Comparison of ENCODE assay signal across 18 mouse cellular contexts in genomic region chr11:78515549-78516325, GRCm38 (mm10). TPM values are rescaled to one million over a fixed set of nuclear protein-coding genes. Genes with fewer than 3 reads are reported as not detected.
DNase-seq lines count a peak whose midpoint lies in the region; ATAC-seq and TF ChIP-seq lines count a peak whose summit lies in the region.
"Had no signal": no experiment of that assay in that cellular context is flagged by ENCODE, and none has a peak within 500 bp of the region (broad histone marks: within the 10 kb centered on the region; RNA-seq: fewer than 3 reads in every experiment).

No protein-coding gene starts in this region.

- no peak overlapping the region for H3K9ac ChIP-seq in liver, embryonic 12.5 days
- no peak overlapping the region for H3K9ac ChIP-seq in liver, postnatal 0 days (replicated peaks)
- no peak overlapping the region for H3K9ac ChIP-seq in neural tube, embryonic 15.5 days (replicated peaks)
- H3K9ac ChIP-seq: forebrain, embryonic 12.5 days; limb, embryonic 15.5 days had no signal

- no peak for TF ChIP-seq EP300 in liver, postnatal 0 days (IDR thresholded peaks at IDR 0.05; ENCODE audit: low read depth)

- H3K36me3 ChIP-seq in liver, embryonic 12.5 days = peaks cover 67% of the 10 kb centered on the region
- H3K36me3 ChIP-seq in liver, postnatal 0 days (replicated peaks; ENCODE audit: insufficient read depth, low read length) = peaks cover 42% of the 10 kb centered on the region
- H3K36me3 ChIP-seq in neural tube, embryonic 15.5 days = peaks cover 63% of the 10 kb centered on the region

- DNase-seq in embryo, embryonic 10.5 days (ENCODE audit: low spot score) = peak; percentile 30
- no peak for DNase-seq in embryo, embryonic 11 days
- DNase-seq in liver (peak; percentile 39), ES-CJ7 (ENCODE audit: low read depth, low spot score) (peak; percentile 59)
- DNase-seq in liver, postnatal 0 days = no peak
- no peak for DNase-seq in urinary bladder, adult 2 months (ENCODE audit: low spot score)
- DNase-seq: cerebellum, adult 18-20 months; gastrocnemius, postnatal 10 days; kidney, adult 11 months; right cerebral cortex, adult 18-20 months had no signal

- H3K9me3 ChIP-seq in liver, embryonic 12.5 days (replicated peaks) = no peaks in the 10 kb centered on the region
- H3K9me3 ChIP-seq in liver, postnatal 0 days (ENCODE audit: low read length) = no peaks in the 10 kb centered on the region
- no peaks in the 10 kb centered on the region for H3K9me3 ChIP-seq in neural tube, embryonic 15.5 days (replicated peaks)
- H3K9me3 ChIP-seq: forebrain, embryonic 12.5 days; limb, embryonic 15.5 days had no signal

- peaks cover 24% of the 10 kb centered on the region for H3K4me1 ChIP-seq in liver, embryonic 12.5 days
- H3K4me1 ChIP-seq in liver, postnatal 0 days (ENCODE audit: insufficient read depth) = peaks cover 27% of the 10 kb centered on the region
- H3K4me1 ChIP-seq in neural tube, embryonic 15.5 days = peaks cover 23% of the 10 kb centered on the region

- H3K4me2 ChIP-seq in liver, embryonic 12.5 days = no peak overlapping the region
- H3K4me2 ChIP-seq in liver, postnatal 0 days (ENCODE audit: low read depth, low read length) = no peak overlapping the region
- H3K4me2 ChIP-seq in neural tube, embryonic 15.5 days = no peak overlapping the region
- H3K4me2 ChIP-seq: forebrain, embryonic 12.5 days; limb, embryonic 15.5 days had no signal

- H3K27me3 ChIP-seq in liver, embryonic 12.5 days (replicated peaks) = no peaks in the 10 kb centered on the region
- no peaks in the 10 kb centered on the region for H3K27me3 ChIP-seq in liver, postnatal 0 days (ENCODE audit: insufficient read depth, low read length)
- no peaks in the 10 kb centered on the region for H3K27me3 ChIP-seq in neural tube, embryonic 15.5 days (replicated peaks)
- H3K27me3 ChIP-seq: forebrain, embryonic 12.5 days; limb, embryonic 15.5 days had no signal

- ATAC-seq in liver, embryonic 12.5 days = no peak
- no peak for ATAC-seq in liver, postnatal 0 days
- ATAC-seq in neural tube, embryonic 15.5 days (ENCODE audit: low FRiP score) = no peak

- no peak overlapping the region for H3K27ac ChIP-seq in liver, embryonic 12.5 days
- H3K27ac ChIP-seq in liver, postnatal 0 days (ENCODE audit: low read depth) = no peak overlapping the region
- H3K27ac ChIP-seq in neural tube, embryonic 15.5 days (replicated peaks) = no peak overlapping the region
- H3K27ac ChIP-seq: forebrain, embryonic 12.5 days; limb, embryonic 15.5 days had no signal

- 44% methylated on average over 2 of the region's 2 CpGs for WGBS in liver, embryonic 12.5 days (ENCODE audit: insufficient replicate concordance)
- 55% methylated on average over 2 of the region's 2 CpGs for WGBS in liver, postnatal 0 days (ENCODE audit: insufficient replicate concordance)
- WGBS in neural tube, embryonic 15.5 days = 77% methylated on average over 2 of the region's 2 CpGs

- H3K4me3 ChIP-seq in liver, embryonic 12.5 days = no peak overlapping the region
- no peak overlapping the region for H3K4me3 ChIP-seq in liver, postnatal 0 days (ENCODE audit: low read depth, low read length)
- H3K4me3 ChIP-seq in neural tube, embryonic 15.5 days (replicated peaks) = no peak overlapping the region
- H3K4me3 ChIP-seq: forebrain, embryonic 12.5 days; limb, embryonic 15.5 days had no signal

- TF ChIP-seq CTCF in liver, postnatal 0 days (IDR thresholded peaks at IDR 0.05; ENCODE audit: low read depth) = peak; percentile 62

RNA-seq across cellular contexts. Expression of gene Poldip2, which starts 3.7 kb away (rescaled TPM):
- polyA plus RNA-seq in liver, embryonic 12.5 days (2016; fragmentation: Nextera tagmentation; extraction: Ambion mirVana) = 96.0 and 96.7 TPM in 2 replicates
- 94.2 and 96.6 TPM in 2 replicates for polyA plus RNA-seq in liver, postnatal 0 days (2015; fragmentation: Nextera tagmentation; extraction: Ambion mirVana)
- polyA plus RNA-seq in urinary bladder, adult 2 months (2012; rRNA removed) = 52.5 and 54.7 TPM in 2 replicates
- 182 and 192 TPM in 2 replicates for polyA plus RNA-seq in neural tube, embryonic 15.5 days (2015; fragmentation: Nextera tagmentation; extraction: Ambion mirVana)

RNA-seq across cellular contexts. Expression of gene Tmem199, which starts 3.8 kb away (rescaled TPM):
- 40.6 and 41.7 TPM in 2 replicates for polyA plus RNA-seq in liver, embryonic 12.5 days (2016; fragmentation: Nextera tagmentation; extraction: Ambion mirVana)
- polyA plus RNA-seq in liver, postnatal 0 days (2015; fragmentation: Nextera tagmentation; extraction: Ambion mirVana) = 21.1 TPM in 2 replicates
- polyA plus RNA-seq in urinary bladder, adult 2 months (2012; rRNA removed) = 28.8 and 41.2 TPM in 2 replicates
- 89.3 and 94.4 TPM in 2 replicates for polyA plus RNA-seq in neural tube, embryonic 15.5 days (2015; fragmentation: Nextera tagmentation; extraction: Ambion mirVana)

RNA-seq across cellular contexts. Expression of gene Sebox, which starts 12.5 kb away (rescaled TPM):
- 0.12 TPM in 1 of 2 replicates, not detected in the other for polyA plus RNA-seq in liver, embryonic 12.5 days (2016; fragmentation: Nextera tagmentation; extraction: Ambion mirVana)
- 0.11 and 0.16 TPM in 2 replicates for polyA plus RNA-seq in liver, postnatal 0 days (2015; fragmentation: Nextera tagmentation; extraction: Ambion mirVana)
- not detected in 2 replicates for polyA plus RNA-seq in urinary bladder, adult 2 months (2012; rRNA removed)
- polyA plus RNA-seq in neural tube, embryonic 15.5 days (2015; fragmentation: Nextera tagmentation; extraction: Ambion mirVana) = 0.12 TPM in 1 of 2 replicates, not detected in the other
- polyA plus RNA-seq: embryonic facial prominence, embryonic 11.5 days; forebrain, embryonic 12.5 days; heart, embryonic 16.5 days; neural tube, embryonic 11.5 days; stomach, embryonic 14.5 days had no signal

RNA-seq across cellular contexts. Expression of gene Vtn, which starts 16.8 kb away (rescaled TPM):
- polyA plus RNA-seq in liver, embryonic 12.5 days (2016; fragmentation: Nextera tagmentation; extraction: Ambion mirVana) = 206 and 223 TPM in 2 replicates
- 2,013 and 2,040 TPM in 2 replicates for polyA plus RNA-seq in liver, postnatal 0 days (2015; fragmentation: Nextera tagmentation; extraction: Ambion mirVana)
- polyA plus RNA-seq in urinary bladder, adult 2 months (2012; rRNA removed) = 3.6 and 4.4 TPM in 2 replicates
- 151 and 156 TPM in 2 replicates for polyA plus RNA-seq in neural tube, embryonic 15.5 days (2015; fragmentation: Nextera tagmentation; extraction: Ambion mirVana)

RNA-seq across cellular contexts. Expression of gene Sarm1, which starts 18.2 kb away (rescaled TPM):
- polyA plus RNA-seq in liver, embryonic 12.5 days (2016; fragmentation: Nextera tagmentation; extraction: Ambion mirVana) = 0.25 and 0.38 TPM in 2 replicates
- 0.14 and 0.21 TPM in 2 replicates for polyA plus RNA-seq in liver, postnatal 0 days (2015; fragmentation: Nextera tagmentation; extraction: Ambion mirVana)
- 0.54 and 0.81 TPM in 2 replicates for polyA plus RNA-seq in urinary bladder, adult 2 months (2012; rRNA removed)
- 38.8 and 49.0 TPM in 2 replicates for polyA plus RNA-seq in neural tube, embryonic 15.5 days (2015; fragmentation: Nextera tagmentation; extraction: Ambion mirVana)

Comparison
In these comparisons a context has a peak if more than half of its experiments do, and no peak if none do; other contexts are left out.
1. DNase-seq: peak in embryo, embryonic 10.5 days (single experiment), liver (single experiment) and ES-CJ7 (single experiment); none in embryo, embryonic 11 days (single experiment), liver, postnatal 0 days (single experiment) and urinary bladder, adult 2 months (single experiment).